ENCODE assay signal across 8 mouse cellular contexts in genomic region chr9:78176201-78176727, GRCm38 (mm10). TPM values are rescaled to one million over a fixed set of nuclear protein-coding genes. Genes with fewer than 3 reads are reported as not detected.
A peak's percentile ranks its signal among the peaks of the same experiment; 100 is the strongest.
DNase-seq lines count a peak whose midpoint lies in the region; ATAC-seq and TF ChIP-seq lines count a peak whose summit lies in the region.

No protein-coding gene starts in this region.

- under 1% methylated on average over 22 of the region's 22 CpGs for WGBS in cerebellum, adult 2 months
- WGBS in forebrain, postnatal 0 days: under 1% methylated on average over 22 of the region's 22 CpGs
- under 1% methylated on average over 22 of the region's 22 CpGs for WGBS in hindbrain, embryonic 11.5 days
- under 1% methylated on average over 22 of the region's 22 CpGs for WGBS in lung, embryonic 16.5 days

- peak overlapping the region; percentile 92 for H3K27ac ChIP-seq in cerebellum, adult 2 months (ENCODE audit: insufficient read depth, low read length)
- H3K27ac ChIP-seq in forebrain, postnatal 0 days (ENCODE audit: low read depth, low read length): peak overlapping the region; percentile 99
- H3K27ac ChIP-seq in hindbrain, embryonic 11.5 days (ENCODE audit: low read depth, low read length): peak overlapping the region; percentile 96
- H3K27ac ChIP-seq in lung, embryonic 16.5 days (ENCODE audit: low read length): peak overlapping the region; percentile 93

- DNase-seq in MEL-GATA-1-ER (ENCODE audit: extremely low read depth, low read depth): peak; percentile 77
- peak; percentile 60 to 68 for DNase-seq in cerebellum, adult 2 months
- peak; percentile 90 for DNase-seq in forebrain, postnatal 0 days
- peak; percentile 82 for DNase-seq in hindbrain, embryonic 11.5 days (ENCODE audit: low spot score)
- peak; percentile 27 for DNase-seq in layer of hippocampus, adult 9-10 months (ENCODE audit: low spot score)
- DNase-seq in ovary, postnatal 36 days (ENCODE audit: low spot score): peak; percentile 57
- DNase-seq in thymus, postnatal 14 days: peak; percentile 61

- H3K27me3 ChIP-seq in cerebellum, adult 2 months (ENCODE audit: control insufficient read depth, insufficient read depth, low read length): no peaks in the 10 kb centered on the region
- H3K27me3 ChIP-seq in forebrain, postnatal 0 days (ENCODE audit: insufficient read depth, low read length): no peaks in the 10 kb centered on the region
- no peaks in the 10 kb centered on the region for H3K27me3 ChIP-seq in hindbrain, embryonic 11.5 days (ENCODE audit: control insufficient read depth, insufficient read depth, low read length)
- no peaks in the 10 kb centered on the region for H3K27me3 ChIP-seq in lung, embryonic 16.5 days (ENCODE audit: control insufficient read depth, insufficient read depth, low read depth, low read length)

- H3K4me2 ChIP-seq in forebrain, postnatal 0 days (ENCODE audit: low read depth): peak overlapping the region; percentile 50
- peak overlapping the region; percentile 52 for H3K4me2 ChIP-seq in hindbrain, embryonic 11.5 days (replicated peaks; ENCODE audit: low read depth, low read length)
- peak overlapping the region; percentile 49 for H3K4me2 ChIP-seq in lung, embryonic 16.5 days (ENCODE audit: low read depth, low read length)

- H3K36me3 ChIP-seq in forebrain, postnatal 0 days (ENCODE audit: insufficient read depth): no peaks in the 10 kb centered on the region
- no peaks in the 10 kb centered on the region for H3K36me3 ChIP-seq in hindbrain, embryonic 11.5 days (ENCODE audit: control insufficient read depth, insufficient read depth, low read length)
- H3K36me3 ChIP-seq in lung, embryonic 16.5 days (ENCODE audit: control insufficient read depth, insufficient read depth, low read length): no peaks in the 10 kb centered on the region

- TF ChIP-seq POLR2A in cerebellum, adult 2 months (IDR thresholded peaks at IDR 0.05; ENCODE audit: borderline replicate concordance, insufficient read depth, low read length): no peak

- peak; percentile 70 for ATAC-seq in forebrain, postnatal 0 days
- peak; percentile 67 for ATAC-seq in hindbrain, embryonic 11.5 days (ENCODE audit: low FRiP score)
- ATAC-seq in lung, embryonic 16.5 days (ENCODE audit: low read depth): peak; percentile 81

- no peaks in the 10 kb centered on the region for H3K9me3 ChIP-seq in forebrain, postnatal 0 days (ENCODE audit: low read length)
- H3K9me3 ChIP-seq in hindbrain, embryonic 11.5 days (ENCODE audit: control insufficient read depth, low read length): no peaks in the 10 kb centered on the region
- H3K9me3 ChIP-seq in lung, embryonic 16.5 days (ENCODE audit: control insufficient read depth, low read length): no peaks in the 10 kb centered on the region

- peak overlapping the region; percentile 88 for H3K4me3 ChIP-seq in cerebellum, adult 2 months (replicated peaks; ENCODE audit: insufficient read depth, low read depth, low read length)
- peak overlapping the region; percentile 64 for H3K4me3 ChIP-seq in forebrain, postnatal 0 days (ENCODE audit: low read depth, low read length)
- peak overlapping the region; percentile 47 for H3K4me3 ChIP-seq in hindbrain, embryonic 11.5 days (ENCODE audit: low read depth, low read length)
- H3K4me3 ChIP-seq in lung, embryonic 16.5 days (ENCODE audit: low read length): peak overlapping the region; percentile 66

- TF ChIP-seq CTCF in cerebellum, adult 2 months (IDR thresholded peaks at IDR 0.05; ENCODE audit: borderline replicate concordance, insufficient read depth, low read depth, low read length): peak; percentile 73
- TF ChIP-seq CTCF in forebrain, postnatal 0 days (IDR thresholded peaks at IDR 0.05; ENCODE audit: low read depth): peak; percentile 76

- no peaks in the 10 kb centered on the region; the same call in 1 of the 2 replicates for H3K4me1 ChIP-seq in cerebellum, adult 2 months (ENCODE audit: control insufficient read depth, insufficient read depth, low read length)
- H3K4me1 ChIP-seq in forebrain, postnatal 0 days (ENCODE audit: insufficient read depth): no peaks in the 10 kb centered on the region
- 0 out of 2 replicates have a peak, but pooled peaks cover 3% of the 10 kb centered on the region for H3K4me1 ChIP-seq in hindbrain, embryonic 11.5 days (replicated peaks; ENCODE audit: control insufficient read depth, insufficient read depth, low read length)
- peaks cover 8% of the 10 kb centered on the region for H3K4me1 ChIP-seq in lung, embryonic 16.5 days (replicated peaks; ENCODE audit: control insufficient read depth, insufficient read depth, low read length)

- peak overlapping the region; percentile 90 for H3K9ac ChIP-seq in forebrain, postnatal 0 days
- H3K9ac ChIP-seq in hindbrain, embryonic 11.5 days (ENCODE audit: low read depth, low read length): peak overlapping the region; percentile 65
- peak overlapping the region; percentile 80 for H3K9ac ChIP-seq in lung, embryonic 16.5 days (ENCODE audit: low read length)

RNA-seq across cellular contexts. Expression of gene Gsta4, which starts 6.3 kb away (rescaled TPM):
- 107 and 113 TPM in 2 replicates for polyA plus RNA-seq in cerebellum, adult 2 months (2012; rRNA removed)
- total RNA-seq in forebrain, postnatal 0 days (2014; rRNA removed): 12.6 and 14.8 TPM in 2 replicates
- 28.8 and 31.0 TPM in 2 replicates for polyA plus RNA-seq in forebrain, postnatal 0 days (2015; fragmentation: Nextera tagmentation; extraction: Ambion mirVana)
- 44.0 and 46.4 TPM in 2 replicates for polyA plus RNA-seq in hindbrain, embryonic 11.5 days (2014; fragmentation: Nextera tagmentation; extraction: Ambion mirVana)
- 87.5 and 105 TPM in 2 replicates for polyA plus RNA-seq in lung, embryonic 16.5 days (2015; fragmentation: Nextera tagmentation; extraction: Ambion mirVana)

RNA-seq across cellular contexts. Expression of gene Gsta1, which starts 54.2 kb away (rescaled TPM):
- not detected in 2 replicates for polyA plus RNA-seq in cerebellum, adult 2 months (2012; rRNA removed)
- not detected in 2 replicates for total RNA-seq in forebrain, postnatal 0 days (2014; rRNA removed)
- polyA plus RNA-seq in forebrain, postnatal 0 days (2015; fragmentation: Nextera tagmentation; extraction: Ambion mirVana): not detected in 2 replicates
- not detected in 2 replicates for polyA plus RNA-seq in hindbrain, embryonic 11.5 days (2014; fragmentation: Nextera tagmentation; extraction: Ambion mirVana)
- polyA plus RNA-seq in lung, embryonic 16.5 days (2015; fragmentation: Nextera tagmentation; extraction: Ambion mirVana): not detected in 2 replicates

Comparison
In these comparisons a context has a peak if more than half of its experiments do, and no peak if none do; other contexts are left out.
1. Peak in every context shown above with its lines: DNase-seq, ATAC-seq, H3K4me3 ChIP-seq and H3K27ac ChIP-seq.
2. DNase-seq: peak in every context shown above with its lines; median percentile 90 in forebrain, postnatal 0 days; 82 in hindbrain, embryonic 11.5 days; 77 in MEL-GATA-1-ER; 64 in cerebellum, adult 2 months; 61 in thymus, postnatal 14 days; 57 in ovary, postnatal 36 days; 27 in layer of hippocampus, adult 9-10 months.